Mouse (Mus musculus) embryonic facial prominence, embryonic 14.5 days (tissue): ENCODE measurements around the gene Gm10663. TPM values are rescaled to one million over a fixed set of nuclear protein-coding genes. Genes with fewer than 3 reads are reported as not detected.
A peak's percentile ranks its signal among the peaks of the same experiment; 100 is the strongest.

ENCODE experiments used
- ATAC-seq: fragments of 200-750 bp; cut with Nextera tagmentation; 2 replicates; pipeline ENCODE4 v1.8.0; 2017; ENCODE audit warnings: low read depth, moderate number of reproducible peaks, moderate TSS enrichment
- DNase-seq: peaks from one replicate; pipeline ENCODE4 v3.0.0-alpha.2; 2015; ENCODE audit warnings: low spot score
- H3K27ac ChIP-seq: fragments of 300-500 bp; sonication (generic); replicated peaks from 2 replicates; pipeline ENCODE4 v1.5.1; 2014; ENCODE audit warnings: low read depth, mild to moderate bottlenecking, low read length, moderate library complexity
- H3K27me3 ChIP-seq: fragments of 300-500 bp; sonication (generic); replicated peaks from 2 replicates; pipeline ENCODE4 v1.6.1; 2014; ENCODE audit warnings: low read length; ENCODE audit not compliant: control insufficient read depth, insufficient read depth
- H3K36me3 ChIP-seq: fragments of 300-500 bp; sonication (generic); 2 replicates; pipeline ENCODE4 v1.6.1; 2014; ENCODE audit warnings: low read length, mixed read lengths; ENCODE audit not compliant: control insufficient read depth, insufficient read depth
- H3K4me1 ChIP-seq: fragments of 300-500 bp; sonication (generic); 2 replicates; pipeline ENCODE4 v1.6.1; 2014; ENCODE audit warnings: antibody characterized with exemption, low read length; ENCODE audit not compliant: control insufficient read depth, insufficient read depth
- H3K4me2 ChIP-seq: fragments of 300-500 bp; sonication (generic); 2 replicates; pipeline ENCODE4 v1.6.1; 2014; ENCODE audit warnings: low read depth, mild to moderate bottlenecking, low read length, moderate library complexity, mixed read lengths
- H3K4me3 ChIP-seq: fragments of 300-500 bp; sonication (generic); 2 replicates; pipeline ENCODE4 v1.5.1; 2014; ENCODE audit warnings: low read depth, mild to moderate bottlenecking, low read length
- H3K9ac ChIP-seq: fragments of 300-500 bp; sonication (generic); 2 replicates; pipeline ENCODE4 v1.6.1; 2014; ENCODE audit warnings: low read depth, mild to moderate bottlenecking, low read length, moderate library complexity, mixed read lengths
- H3K9me3 ChIP-seq: fragments of 300-500 bp; sonication (generic); 2 replicates; pipeline ENCODE4 v1.6.1; 2016; ENCODE audit warnings: low read length; ENCODE audit not compliant: control insufficient read depth
- WGBS: fragments of 180-500 bp; shearing (Covaris S2); extraction: QIAGEN DNeasy Blood & Tissue Kit; methylation state at CpG from one replicate; pipeline ENCODE4 v1.1.7; 2014; 5-methylcytosine and 5-hydroxymethylcytosine counted together
- polyA plus RNA-seq: library from polyadenylated mRNA; unstranded; fragments of >200 nt; fragmentation: Nextera tagmentation; extraction: Ambion mirVana; gene quantifications from 2 replicates; pipeline ENCODE4 v1.2.1, GENCODE M21; 2014

The Gm10663 gene
- polyA plus RNA-seq, 1 experiment from 2014 or later = not detected

GRCm38 (mm10) chr8:65046565-65046964 lies 28.3 kb upstream of the Gm10663 start:
- Histone ChIP-seq H3K27me3 (no peaks in the 10 kb centered on the region), H3K36me3 (no peaks in the 10 kb centered on the region), H3K4me2 (no peak overlapping the region), H3K9me3 (no peaks in the 10 kb centered on the region), H3K4me1 (no peaks in the 10 kb centered on the region), H3K4me3 (no peak overlapping the region), H3K27ac (no peak overlapping the region), H3K9ac (no peak overlapping the region)
- whole genome bisulfite sequencing = 47% methylated on average over 4 of the region's 5 CpGs
- DNase-seq = peak; percentile 31
- ATAC-seq = no peak

- no peak overlapping the region for H3K4me2 ChIP-seq
- no peaks in the 10 kb centered on the region for H3K36me3 ChIP-seq
- no peaks in the 10 kb centered on the region for H3K4me1 ChIP-seq
- no peaks in the 10 kb centered on the region for H3K9me3 ChIP-seq
- H3K27me3 ChIP-seq = no peaks in the 10 kb centered on the region
- H3K9ac ChIP-seq = no peak overlapping the region
- DNase-seq = no peak
- H3K4me3 ChIP-seq = no peak overlapping the region
- H3K27ac ChIP-seq = no peak overlapping the region
- ATAC-seq = no peak
- WGBS = 90% methylated on average over 4 of the region's 4 CpGs
These were observed 27.6 kb upstream of the Gm10663 start for GRCm38 (mm10) chr8:65047193-65047592.

GRCm38 (mm10) chr8:65047801-65048200 lies 27.0 kb upstream of the Gm10663 start:
- WGBS = 91% methylated on average over 4 of the region's 4 CpGs
- H3K27ac ChIP-seq = no peak overlapping the region
- H3K4me3 ChIP-seq = no peak overlapping the region
- H3K4me1 ChIP-seq = no peaks in the 10 kb centered on the region
- no peaks in the 10 kb centered on the region for H3K36me3 ChIP-seq
- no peaks in the 10 kb centered on the region for H3K9me3 ChIP-seq
- ATAC-seq = no peak
- DNase-seq = no peak
- H3K27me3 ChIP-seq = no peaks in the 10 kb centered on the region
- H3K9ac ChIP-seq = no peak overlapping the region
- H3K4me2 ChIP-seq = no peak overlapping the region

GRCm38 (mm10) chr8:65053554-65053953 lies 21.3 kb upstream of the Gm10663 start:
- WGBS = 80% methylated on average over 3 of the region's 3 CpGs
- H3K9ac ChIP-seq = no peak overlapping the region
- H3K4me2 ChIP-seq = no peak overlapping the region
- H3K4me1 ChIP-seq = 0 out of 2 replicates have a peak, but pooled peaks cover 8% of the 10 kb centered on the region
- H3K4me3 ChIP-seq = no peak overlapping the region
- H3K9me3 ChIP-seq = no peaks in the 10 kb centered on the region
- no peak overlapping the region for H3K27ac ChIP-seq
- DNase-seq (no peak), ATAC-seq (no peak)
- H3K36me3 ChIP-seq = no peaks in the 10 kb centered on the region
- no peaks in the 10 kb centered on the region for H3K27me3 ChIP-seq

- Histone ChIP-seq H3K9ac (no peak overlapping the region), H3K4me2 (no peak overlapping the region), H3K4me1 (0 out of 2 replicates have a peak, but pooled peaks cover 8% of the 10 kb centered on the region), H3K27ac (no peak overlapping the region), H3K4me3 (no peak overlapping the region), H3K9me3 (no peaks in the 10 kb centered on the region), H3K27me3 (no peaks in the 10 kb centered on the region), H3K36me3 (no peaks in the 10 kb centered on the region)
- ATAC-seq (peak; percentile 55; the same call in 1 of the 2 replicates), DNase-seq (peak; percentile 53)
- WGBS = 28% methylated on average over 5 of the region's 5 CpGs
These were observed 20.9 kb upstream of the Gm10663 start for GRCm38 (mm10) chr8:65053968-65054367.

GRCm38 (mm10) chr8:65056722-65057121 lies 18.1 kb upstream of the Gm10663 start:
- no peaks in the 10 kb centered on the region for H3K36me3 ChIP-seq
- ATAC-seq (no peak), DNase-seq (no peak)
- H3K4me3 ChIP-seq = no peak overlapping the region
- no peaks in the 10 kb centered on the region for H3K27me3 ChIP-seq
- H3K9ac ChIP-seq = no peak overlapping the region
- 0 out of 2 replicates have a peak, but pooled peaks cover 8% of the 10 kb centered on the region for H3K4me1 ChIP-seq
- no peak overlapping the region for H3K27ac ChIP-seq
- H3K4me2 ChIP-seq = no peak overlapping the region
- H3K9me3 ChIP-seq = no peaks in the 10 kb centered on the region
- WGBS = 97% methylated on average over 4 of the region's 4 CpGs

- DNase-seq (no peak), ATAC-seq (no peak)
- Histone ChIP-seq H3K9me3 (no peaks in the 10 kb centered on the region), H3K36me3 (no peaks in the 10 kb centered on the region), H3K4me1 (no peaks in the 10 kb centered on the region), H3K4me2 (no peak overlapping the region), H3K27ac (no peak overlapping the region), H3K9ac (no peak overlapping the region), H3K4me3 (no peak overlapping the region), H3K27me3 (no peaks in the 10 kb centered on the region)
- WGBS = 83% methylated on average over 4 of the region's 4 CpGs
These were observed 12.6 kb upstream of the Gm10663 start for GRCm38 (mm10) chr8:65062195-65062594.

GRCm38 (mm10) chr8:65064071-65064470 lies 10.8 kb upstream of the Gm10663 start:
- ATAC-seq (no peak), DNase-seq (no peak)
- Histone ChIP-seq H3K36me3 (no peaks in the 10 kb centered on the region), H3K27ac (no peak overlapping the region), H3K4me1 (no peaks in the 10 kb centered on the region), H3K9ac (no peak overlapping the region), H3K4me2 (no peak overlapping the region), H3K4me3 (no peak overlapping the region), H3K27me3 (no peaks in the 10 kb centered on the region), H3K9me3 (no peaks in the 10 kb centered on the region)
- 48% methylated on average over 2 of the region's 2 CpGs for WGBS

- no peak for ATAC-seq
- no peak overlapping the region for H3K9ac ChIP-seq
- H3K4me3 ChIP-seq = no peak overlapping the region
- H3K27me3 ChIP-seq = no peaks in the 10 kb centered on the region
- no peak overlapping the region for H3K4me2 ChIP-seq
- 98% methylated on average over 3 of the region's 3 CpGs for WGBS
- H3K27ac ChIP-seq = no peak overlapping the region
- no peaks in the 10 kb centered on the region for H3K4me1 ChIP-seq
- no peaks in the 10 kb centered on the region for H3K36me3 ChIP-seq
- no peaks in the 10 kb centered on the region for H3K9me3 ChIP-seq
- no peak for DNase-seq
These were observed 9.2 kb upstream of the Gm10663 start for GRCm38 (mm10) chr8:65065622-65066021.
